Mouse (Mus musculus): Measurements from ENCODE around the gene Fam168a. TPM values are rescaled to one million over a fixed set of nuclear protein-coding genes. Genes with fewer than 3 reads are reported as not detected.

Gene Fam168a
- total RNA-seq, 2 experiments from 2014 or later, result 217 to 233 TPM

- no peak for DNase-seq (ENCODE audit: low spot score in 2 of 2)
Observed at GRCm38 (mm10) chr7:100861209-100861608, 154.8 kb downstream of the Fam168a start.

GRCm38 (mm10) chr7:100862353-100862752 is 155.9 kb downstream of the Fam168a start:
- no peak for DNase-seq (ENCODE audit: low spot score in 2 of 2)

GRCm38 (mm10) chr7:100862828-100863638 is 156.6 kb downstream of the Fam168a start, which contains the start of gene Relt:
Gene Relt, minus strand, starts transcription at chr7:100863446.
- peak; percentile 76 to 85 for DNase-seq (ENCODE audit: low spot score in 2 of 2)

- DNase-seq (ENCODE audit: low spot score in 2 of 2), result peak; percentile 47 to 88
Observed at GRCm38 (mm10) chr7:100866675-100867074, 160.2 kb downstream of the Fam168a start.

- no peak for DNase-seq (ENCODE audit: low spot score in 2 of 2)
Observed at GRCm38 (mm10) chr7:100867561-100867960, 161.1 kb downstream of the Fam168a start.

- no peak for DNase-seq (ENCODE audit: low spot score in 2 of 2)
Observed at GRCm38 (mm10) chr7:100868551-100868950, 162.1 kb downstream of the Fam168a start.

GRCm38 (mm10) chr7:100869877-100870629 is 163.6 kb downstream of the Fam168a start:
- DNase-seq (ENCODE audit: low spot score in 2 of 2), result no peak

- DNase-seq (ENCODE audit: low spot score in 2 of 2), result no peak
Observed at GRCm38 (mm10) chr7:100871355-100871754, 164.9 kb downstream of the Fam168a start.

- no peak for DNase-seq (ENCODE audit: low spot score in 2 of 2)
Observed at GRCm38 (mm10) chr7:100871892-100872291, 165.5 kb downstream of the Fam168a start.

GRCm38 (mm10) chr7:100873197-100873596 is 166.8 kb downstream of the Fam168a start:
- DNase-seq (ENCODE audit: low spot score in 2 of 2), result no peak

GRCm38 (mm10) chr7:100875822-100876221 is 169.4 kb downstream of the Fam168a start:
- no peak for DNase-seq (ENCODE audit: low spot score in 2 of 2)

- no peak for DNase-seq (ENCODE audit: low spot score in 2 of 2)
Observed at GRCm38 (mm10) chr7:100876293-100876692, 169.9 kb downstream of the Fam168a start.

- DNase-seq (ENCODE audit: low spot score in 2 of 2), result no peak
Observed at GRCm38 (mm10) chr7:100876771-100877170, 170.3 kb downstream of the Fam168a start.

GRCm38 (mm10) chr7:100879595-100879994 is 173.2 kb downstream of the Fam168a start:
- peak in 1 of 2 experiments; percentile 57 for DNase-seq (ENCODE audit: low spot score in 2 of 2)

GRCm38 (mm10) chr7:100881531-100881930 is 175.1 kb downstream of the Fam168a start:
- no peak for DNase-seq (ENCODE audit: low spot score in 2 of 2)

- DNase-seq (ENCODE audit: low spot score in 2 of 2), result no peak
Observed at GRCm38 (mm10) chr7:100881950-100882349, 175.5 kb downstream of the Fam168a start.

GRCm38 (mm10) chr7:100884460-100884859 is 178.0 kb downstream of the Fam168a start:
- DNase-seq (ENCODE audit: low spot score in 2 of 2), result no peak

- peak in 1 of 2 experiments; percentile 64 for DNase-seq (ENCODE audit: low spot score in 2 of 2)
Observed at GRCm38 (mm10) chr7:100886535-100886934, 180.1 kb downstream of the Fam168a start.
